Mouse (Mus musculus) MEL (cell line): ENCODE data around the gene Egfl7. TPM values are rescaled to one million over a fixed set of nuclear protein-coding genes. Genes with fewer than 3 reads are reported as not detected.

Experiments used
- DNase-seq: peaks from one replicate; pipeline ENCODE4 v3.0.0; 2011; ENCODE audit warnings: low read depth, low spot score
- H3K27ac ChIP-seq: 2 replicates; pipeline ENCODE4 v1.5.1; 2012; ENCODE audit warnings: low read depth, mild to moderate bottlenecking, control low read depth, low read length, moderate library complexity; ENCODE audit not compliant: control insufficient read depth
- H3K27me3 ChIP-seq, 2 experiments: fragments of 150-350 bp in 1 of 2; sonication (generic) in 1 of 2; 2 replicates each; pipeline ENCODE4 v1.6.1; 2012; ENCODE audit warnings: low read length in 2 of 2, mild to moderate bottlenecking in 2 of 2, improper control_type of control experiment in 1 of 2, moderate library complexity in 1 of 2; ENCODE audit not compliant: insufficient read depth in 2 of 2, control insufficient read depth in 1 of 2
- H3K36me3 ChIP-seq, 2 experiments: 2 replicates each; pipeline ENCODE4 v1.6.1; 2012 to 2014; ENCODE audit warnings: low read length in 2 of 2, improper control_type of control experiment in 1 of 2, inconsistent platforms in 1 of 2, mild to moderate bottlenecking in 1 of 2; ENCODE audit not compliant: insufficient read depth in 2 of 2, control insufficient read depth in 1 of 2
- H3K4me1 ChIP-seq, 2 experiments: fragments of 150-350 bp in 1 of 2; sonication (generic) in 1 of 2; 2 replicates each; pipeline ENCODE4 v1.6.1; 2012; ENCODE audit warnings: low read length in 2 of 2, improper control_type of control experiment in 1 of 2, mild to moderate bottlenecking in 1 of 2; ENCODE audit not compliant: insufficient read depth in 2 of 2, control insufficient read depth in 1 of 2
- H3K4me3 ChIP-seq, 2 experiments: fragments of 150-350 bp in 1 of 2; sonication (generic) in 1 of 2; 2 replicates each; pipeline ENCODE4 v1.5.1; 2012; ENCODE audit warnings: low read depth in 2 of 2, low read length in 2 of 2, mild to moderate bottlenecking in 2 of 2, moderate library complexity in 2 of 2, control low read depth in 1 of 2, improper control_type of control experiment in 1 of 2; ENCODE audit not compliant: control insufficient read depth in 1 of 2, insufficient read depth in 1 of 2
- H3K79me2 ChIP-seq: 2 replicates; pipeline ENCODE4 v1.6.1; 2012; ENCODE audit warnings: mild to moderate bottlenecking, low read length, moderate library complexity; ENCODE audit not compliant: control insufficient read depth, poor library complexity, insufficient read depth
- H3K9ac ChIP-seq: 2 replicates; pipeline ENCODE4 v1.6.1; 2012; ENCODE audit warnings: low read depth, mild to moderate bottlenecking, control low read depth, low read length, moderate library complexity; ENCODE audit not compliant: control insufficient read depth, poor library complexity, severe bottlenecking
- H3K9me3 ChIP-seq: fragments of 150-350 bp; sonication (generic); replicated peaks from 2 replicates; pipeline ENCODE4 v1.6.1; 2012; ENCODE audit warnings: mild to moderate bottlenecking, low read length, improper control_type of control experiment, moderate library complexity; ENCODE audit not compliant: insufficient read depth
- CTCF ChIP-seq, 3 experiments: IDR thresholded peaks in 2 of 3; conservative IDR thresholded peaks in 1 of 3; 2 replicates each; pipeline ENCODE4 v1.5.1; 2011 to 2012; ENCODE audit warnings: low read length in 3 of 3, low read depth in 2 of 3, mild to moderate bottlenecking in 2 of 3, improper control_type of control experiment in 1 of 3, inconsistent platforms in 1 of 3, mixed read lengths in 1 of 3, moderate library complexity in 1 of 3; ENCODE audit not compliant: control insufficient read depth in 1 of 3, insufficient read depth in 1 of 3, poor library complexity in 1 of 3, severe bottlenecking in 1 of 3
- E2F4 ChIP-seq: IDR thresholded peaks from 2 replicates; pipeline ENCODE4 v1.6.1; 2011; ENCODE audit warnings: low read depth, low read length, improper control_type of control experiment, borderline replicate concordance
- GABPA ChIP-seq: IDR thresholded peaks from 2 replicates; pipeline ENCODE4 v1.6.1; 2012; ENCODE audit warnings: low read depth, mild to moderate bottlenecking, inconsistent platforms, low read length, improper control_type of control experiment, moderate library complexity
- GATA1 ChIP-seq: IDR thresholded peaks from 2 replicates; pipeline ENCODE4 v1.6.1; 2011; ENCODE audit warnings: low read depth, low read length, improper control_type of control experiment
- KAT2A ChIP-seq: conservative IDR thresholded peaks from 2 replicates; pipeline ENCODE4 v1.6.1; 2012; ENCODE audit warnings: low read depth, low read length, improper control_type of control experiment, inconsistent platforms
- MAX ChIP-seq: IDR thresholded peaks from 2 replicates; pipeline ENCODE4 v1.6.1; 2011; ENCODE audit warnings: low read length, improper control_type of control experiment
- MAZ ChIP-seq: IDR thresholded peaks from 2 replicates; pipeline ENCODE4 v1.6.1; 2012; ENCODE audit warnings: low read depth, mild to moderate bottlenecking, inconsistent platforms, low read length, improper control_type of control experiment
- MYB ChIP-seq: IDR thresholded peaks from 2 replicates; pipeline ENCODE4 v1.6.1; 2011; ENCODE audit warnings: mild to moderate bottlenecking, low read depth, low read length, improper control_type of control experiment
- NELFE ChIP-seq: IDR thresholded peaks from 2 replicates; pipeline ENCODE4 v1.6.1; 2011; ENCODE audit warnings: low read depth, low read length, improper control_type of control experiment
- NRF1 ChIP-seq: IDR thresholded peaks from 2 replicates; pipeline ENCODE4 v1.6.1; 2014; ENCODE audit warnings: low read depth, mild to moderate bottlenecking, inconsistent platforms, low read length, improper control_type of control experiment, moderate library complexity; ENCODE audit not compliant: poor library complexity, insufficient read depth, severe bottlenecking
- RAD21 ChIP-seq: IDR thresholded peaks from 2 replicates; pipeline ENCODE4 v1.6.1; 2011; ENCODE audit warnings: mild to moderate bottlenecking, low read depth, low read length, improper control_type of control experiment
- SIN3A ChIP-seq: IDR thresholded peaks from 2 replicates; pipeline ENCODE4 v1.6.1; 2012; ENCODE audit warnings: low read length, improper control_type of control experiment, inconsistent platforms
- SMC3 ChIP-seq: IDR thresholded peaks from 2 replicates; pipeline ENCODE4 v1.6.1; 2011; ENCODE audit warnings: low read depth, low read length, improper control_type of control experiment
- TAL1 ChIP-seq: IDR thresholded peaks from 2 replicates; pipeline ENCODE4 v1.6.1; 2012; ENCODE audit warnings: mild to moderate bottlenecking, inconsistent platforms, low read length, moderate library complexity, mixed read lengths
- TBP ChIP-seq: IDR thresholded peaks from 2 replicates; pipeline ENCODE4 v1.8.0; 2011; ENCODE audit warnings: low read depth, low read length, improper control_type of control experiment
- TCF12 ChIP-seq: IDR thresholded peaks from 2 replicates; pipeline ENCODE4 v1.6.1; 2014; ENCODE audit warnings: low read depth, mild to moderate bottlenecking, inconsistent platforms, low read length, improper control_type of control experiment, moderate library complexity
- UBTF ChIP-seq: IDR thresholded peaks from 2 replicates; pipeline ENCODE4 v1.6.1; 2012; ENCODE audit warnings: low read depth, mild to moderate bottlenecking, inconsistent platforms, low read length, improper control_type of control experiment, moderate library complexity, borderline replicate concordance; ENCODE audit not compliant: insufficient read depth
- USF1 ChIP-seq: IDR thresholded peaks from 2 replicates; pipeline ENCODE4 v1.6.1; 2014; ENCODE audit warnings: low read depth, mild to moderate bottlenecking, inconsistent platforms, low read length, improper control_type of control experiment, moderate library complexity
- USF2 ChIP-seq, 2 experiments: IDR thresholded peaks; 2 replicates each; pipeline ENCODE4 v1.6.1; 2011 to 2012; ENCODE audit warnings: improper control_type of control experiment in 2 of 2, low read length in 2 of 2, borderline replicate concordance in 1 of 2, inconsistent platforms in 1 of 2, low read depth in 1 of 2, mild to moderate bottlenecking in 1 of 2; ENCODE audit not compliant: insufficient read depth in 1 of 2
- polyA plus RNA-seq, 2 experiments: library from polyadenylated mRNA; stranded (reverse) in 1 of 2; unstranded in 1 of 2; fragments of >175 nt in 1 of 2; fragments of >200 nt in 1 of 2; gene quantifications; 2 replicates each; pipeline versions ENCODE4 v1.2.1 to v1.2.4; 2012; ENCODE audit warnings: low replicate concordance in 2 of 2, low read depth in 1 of 2; ENCODE audit not compliant: insufficient read length in 2 of 2, insufficient read depth in 1 of 2, missing spikeins in 1 of 2
- total RNA-seq: library from RNA; depleted of rRNA; stranded (reverse); fragments of 300-350 nt; gene quantifications from 2 replicates; pipeline ENCODE4 v1.2.3, GENCODE M21; 2012

The Egfl7 gene
- total and polyA plus RNA-seq, 3 experiments = 73.9 to 125 TPM; not detected in 1

GRCm38 (mm10) chr2:26606579-26606978, 26.8 kb downstream of the Egfl7 start:
- Histone ChIP-seq H3K4me3 (no peak overlapping the region), H3K27ac (no peak overlapping the region), H3K36me3 (no peaks in the 10 kb centered on the region), H3K27me3 (peaks cover 2 to 15% of the 10 kb centered on the region in 2 experiments; a peak in 3 of 4 replicates), H3K9ac (no peak overlapping the region), H3K79me2 (no peaks in the 10 kb centered on the region; the same call in 1 of the 2 replicates), H3K4me1 (no peaks in the 10 kb centered on the region; a peak in 1 of 4 replicates), H3K9me3 (no peaks in the 10 kb centered on the region)
- no peak for DNase-seq
- TF ChIP-seq TBP = no peak
- TF ChIP-seq MAX = no peak
- no peak for TF ChIP-seq KAT2A
- TF ChIP-seq NRF1 = no peak
- TF ChIP-seq SIN3A = no peak
- no peak for TF ChIP-seq TCF12
- no peak for TF ChIP-seq MYB
- no peak for TF ChIP-seq NELFE
- no peak for TF ChIP-seq TAL1
- no peak for TF ChIP-seq SMC3
- TF ChIP-seq RAD21 = no peak
- TF ChIP-seq MAZ = no peak
- no peak for TF ChIP-seq GABPA

- H3K27me3 ChIP-seq = peaks cover 2 to 15% of the 10 kb centered on the region in 2 experiments; a peak in 3 of 4 replicates
- H3K9me3 ChIP-seq = no peaks in the 10 kb centered on the region
- no peaks in the 10 kb centered on the region for H3K36me3 ChIP-seq
- no peak for DNase-seq
- no peak for TF ChIP-seq E2F4
- no peak for TF ChIP-seq UBTF
- no peak for TF ChIP-seq USF1
- TF ChIP-seq USF2 (IDR thresholded peaks at IDR 0.05; ENCODE audit: borderline replicate concordance in 1 of 2, insufficient read depth in 1 of 2, low read depth in 1 of 2, low read length in 2 of 2) = no peak
- TF ChIP-seq GATA1 = no peak
- no peak for TF ChIP-seq CTCF (IDR thresholded peaks at IDR 0.05 in 2 of 3, conservative IDR thresholded peaks at IDR 0.05 in 1 of 3; ENCODE audit: control insufficient read depth in 1 of 3, insufficient read depth in 1 of 3, low read depth in 2 of 3, low read length in 3 of 3, poor library complexity in 1 of 3, severe bottlenecking in 1 of 3)
- no peak for TF ChIP-seq KAT2A
- no peak for TF ChIP-seq GABPA
- no peaks in the 10 kb centered on the region; the same call in 1 of the 2 replicates for H3K79me2 ChIP-seq
- no peak overlapping the region for H3K9ac ChIP-seq
- H3K4me1 ChIP-seq = no peaks in the 10 kb centered on the region; a peak in 1 of 4 replicates
- H3K27ac ChIP-seq = no peak overlapping the region
- H3K4me3 ChIP-seq = no peak overlapping the region
Measured at GRCm38 (mm10) chr2:26607056-26607910, 27.5 kb downstream of the Egfl7 start.
